Mouse (Mus musculus): ENCODE measurements around the gene Zfp683.

GRCm38 (mm10) chr4:134019641-134020351, 33.8 kb upstream of the Zfp683 start:
- TF ChIP-seq CHD2 (IDR thresholded peaks at IDR 0.05; ENCODE audit: low read depth, low read length) = no peak
- TF ChIP-seq HCFC1 (IDR thresholded peaks at IDR 0.05; ENCODE audit: borderline replicate concordance, insufficient read depth, low read length) = no peak
- no peak for TF ChIP-seq ZNF384 (IDR thresholded peaks at IDR 0.05; ENCODE audit: low read depth, low read length)

Measured in ES-E14 (cell line).